Mouse (Mus musculus) cerebellum, adult 2 months (tissue): ENCODE measurements around the gene Krt23. TPM values are rescaled to one million over a fixed set of nuclear protein-coding genes. Genes with fewer than 3 reads are reported as not detected.

ENCODE experiments used
- DNase-seq, 2 experiments: peaks; one replicate each; pipeline ENCODE4 v3.0.0; 2021
- H3K27ac ChIP-seq: fragments of 200-500 bp; 2 replicates; pipeline ENCODE4 v1.5.1; 2012; ENCODE audit warnings: low read length, control low read depth, inconsistent platforms; ENCODE audit not compliant: insufficient read depth
- H3K27me3 ChIP-seq: fragments of 200-500 bp; 2 replicates; pipeline ENCODE4 v1.6.1; 2012; ENCODE audit warnings: inconsistent platforms, mild to moderate bottlenecking, low read length, moderate library complexity; ENCODE audit not compliant: control insufficient read depth, insufficient read depth
- H3K4me1 ChIP-seq: fragments of 200-500 bp; 2 replicates; pipeline ENCODE4 v1.6.1; 2011; ENCODE audit warnings: low read length; ENCODE audit not compliant: control insufficient read depth, insufficient read depth
- H3K4me3 ChIP-seq: fragments of 200-500 bp; replicated peaks from 2 replicates; pipeline ENCODE3; 2011; ENCODE audit warnings: mild to moderate bottlenecking, low read depth, low read length, control low read depth; ENCODE audit not compliant: insufficient read depth
- CTCF ChIP-seq: fragments of 200-500 bp; IDR thresholded peaks from 2 replicates; pipeline ENCODE4 v1.5.1; 2011; ENCODE audit warnings: low read depth, mild to moderate bottlenecking, control low read depth, low read length, moderate library complexity, borderline replicate concordance; ENCODE audit not compliant: insufficient read depth
- POLR2A ChIP-seq: fragments of 200-500 bp; IDR thresholded peaks from 2 replicates; pipeline ENCODE4 v1.6.1; 2011; ENCODE audit warnings: low read length, control low read depth, borderline replicate concordance; ENCODE audit not compliant: insufficient read depth
- WGBS: fragments of 180-500 bp; shearing (Covaris S2); methylation state at CpG from one replicate; pipeline ENCODE4 v1.1.7; 2018; 5-methylcytosine and 5-hydroxymethylcytosine counted together
- polyA plus RNA-seq: library from polyadenylated mRNA; depleted of rRNA; stranded (reverse); fragments of >200 nt; gene quantifications from 2 replicates; pipeline ENCODE4 v1.2.3, GENCODE M21; 2012; rRNA removed

The Krt23 gene
- polyA plus RNA-seq, 1 experiment, result 0.08 TPM

DNA sequence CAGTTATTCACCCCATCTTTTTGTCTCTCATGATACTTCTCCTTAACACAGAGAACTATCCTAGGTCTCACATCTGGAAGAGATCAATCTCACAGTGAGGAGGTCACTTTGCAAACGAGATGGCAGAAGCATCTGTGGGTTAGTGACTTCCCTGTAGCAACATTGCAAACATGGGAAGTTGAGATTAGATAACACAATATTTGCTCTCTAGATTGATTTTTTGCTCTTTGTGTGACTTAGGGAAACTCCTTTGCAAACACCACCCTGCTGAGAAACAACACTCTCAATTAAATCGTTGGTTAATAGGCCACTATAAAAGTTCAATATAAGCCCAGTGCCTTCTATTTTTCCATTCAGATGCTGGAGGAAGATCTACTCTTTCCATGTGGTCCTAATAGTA lies 44.2 kb downstream of the Krt23 start:
- 70% methylated on average over 2 of the region's 2 CpGs for WGBS
- Histone ChIP-seq H3K4me1 (no peaks in the 10 kb centered on the region), H3K4me3 (no peak overlapping the region), H3K27me3 (no peaks in the 10 kb centered on the region), H3K27ac (no peak overlapping the region)
- TF ChIP-seq CTCF (no peak), POLR2A (no peak)
- no peak for DNase-seq

DNA sequence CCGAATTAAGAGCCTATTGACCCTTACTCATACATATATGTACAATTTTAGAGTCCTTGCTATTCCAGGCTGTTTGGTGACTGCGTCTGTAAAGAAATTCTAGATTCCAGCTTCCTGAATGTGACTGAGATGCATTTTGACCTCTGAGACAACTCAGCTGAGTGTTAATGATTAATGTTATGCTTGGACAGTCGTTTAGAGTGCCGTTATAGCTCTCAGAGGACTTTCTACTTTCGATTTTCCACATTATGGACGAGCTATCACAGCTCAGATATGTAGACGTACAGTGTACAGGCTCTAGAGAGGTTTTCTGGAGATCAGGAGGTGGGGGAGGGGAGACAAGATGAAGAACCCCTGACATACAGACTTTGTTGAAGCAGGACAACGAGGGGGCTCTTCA lies 51.7 kb downstream of the Krt23 start:
- 68% methylated on average over 8 of the region's 8 CpGs for WGBS
- no peak for DNase-seq
- Histone ChIP-seq H3K4me1 (no peaks in the 10 kb centered on the region), H3K27ac (no peak overlapping the region), H3K27me3 (no peaks in the 10 kb centered on the region), H3K4me3 (no peak overlapping the region)
- no peak for TF ChIP-seq CTCF

DNA sequence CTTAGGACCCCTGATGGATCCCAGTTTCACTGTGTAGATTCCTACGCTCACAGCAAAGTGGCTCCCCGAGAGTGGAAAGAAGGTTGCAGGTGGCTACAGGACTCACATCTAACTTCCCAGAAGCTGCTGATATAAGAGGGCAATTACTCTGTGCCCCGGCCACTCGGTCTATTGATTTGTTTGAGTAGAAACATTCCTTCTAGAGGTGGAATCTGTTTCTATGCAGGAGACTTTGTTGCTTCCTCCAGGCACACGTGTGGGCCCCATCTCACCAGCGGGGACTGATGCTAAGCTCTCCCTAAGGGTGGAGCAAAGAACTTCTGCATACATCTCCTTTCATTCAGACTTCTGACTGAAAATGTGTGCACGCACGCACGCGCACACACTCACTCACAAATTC lies 53.5 kb downstream of the Krt23 start:
- Histone ChIP-seq H3K4me1 (no peaks in the 10 kb centered on the region), H3K4me3 (no peak overlapping the region), H3K27ac (no peak overlapping the region), H3K27me3 (no peaks in the 10 kb centered on the region)
- WGBS, result 77% methylated on average over 10 of the region's 10 CpGs
- DNase-seq, result no peak
- TF ChIP-seq POLR2A (no peak), CTCF (no peak)

DNA sequence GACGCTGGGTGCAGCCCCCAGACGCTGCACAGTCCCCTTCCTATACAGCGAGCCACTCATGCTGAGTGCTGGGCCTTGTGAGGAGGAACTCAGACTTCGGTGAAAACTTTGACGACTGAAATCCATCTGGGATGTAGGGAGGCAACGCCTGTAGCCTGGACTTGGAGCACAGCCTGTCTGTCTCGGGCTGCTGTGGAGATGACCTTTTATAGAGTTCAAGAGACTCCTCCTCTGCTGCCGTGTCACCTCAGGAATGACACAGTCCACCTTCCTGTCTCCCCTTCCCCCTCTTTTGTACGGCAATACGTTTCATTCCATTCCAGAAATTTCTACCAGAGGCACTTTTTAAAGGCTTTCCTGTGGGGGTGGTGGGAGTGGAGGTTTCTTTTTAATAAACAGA lies 55.0 kb downstream of the Krt23 start, which contains the start of gene Krt20:
TSS of gene Krt20 (minus strand) at position 179 of the 400 bp plus-strand sequence.
- no peak for DNase-seq

DNA sequence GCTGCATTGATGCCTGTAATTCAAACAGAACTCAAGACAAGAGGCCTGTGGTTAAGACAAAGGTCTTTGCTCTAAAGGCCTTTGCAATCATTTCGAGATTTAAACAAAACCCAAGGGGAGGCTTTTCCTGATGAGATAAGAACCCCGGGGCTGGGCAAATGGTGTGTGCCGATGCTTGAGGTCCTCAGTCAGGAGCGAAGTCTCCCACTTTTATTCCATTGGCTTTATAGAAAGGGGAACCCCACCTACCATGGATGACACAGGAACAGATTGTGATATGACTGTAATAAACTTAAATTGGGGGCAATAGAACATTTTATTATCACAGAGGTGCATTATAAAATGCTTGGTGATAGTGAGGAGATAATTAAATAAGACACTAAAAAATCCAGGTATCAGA lies 56.3 kb downstream of the Krt23 start:
- Histone ChIP-seq H3K27ac (no peak overlapping the region), H3K27me3 (no peaks in the 10 kb centered on the region), H3K4me1 (no peaks in the 10 kb centered on the region), H3K4me3 (no peak overlapping the region)
- TF ChIP-seq CTCF (no peak), POLR2A (no peak)
- DNase-seq, result no peak
- WGBS, result 74% methylated on average over 4 of the region's 4 CpGs

More for the DNA sequence above, 55.0 kb downstream of the Krt23 start, which contains the start of gene Krt20:
- TF ChIP-seq POLR2A (no peak), CTCF (no peak)
- WGBS, result 54% methylated on average over 10 of the region's 10 CpGs
- Histone ChIP-seq H3K27ac (no peak within 1 kb of the TSS), H3K4me3 (no peak within 1 kb of the TSS), H3K27me3 (no peaks in the 10 kb centered on the region), H3K4me1 (no peaks in the 10 kb centered on the region)

DNA sequence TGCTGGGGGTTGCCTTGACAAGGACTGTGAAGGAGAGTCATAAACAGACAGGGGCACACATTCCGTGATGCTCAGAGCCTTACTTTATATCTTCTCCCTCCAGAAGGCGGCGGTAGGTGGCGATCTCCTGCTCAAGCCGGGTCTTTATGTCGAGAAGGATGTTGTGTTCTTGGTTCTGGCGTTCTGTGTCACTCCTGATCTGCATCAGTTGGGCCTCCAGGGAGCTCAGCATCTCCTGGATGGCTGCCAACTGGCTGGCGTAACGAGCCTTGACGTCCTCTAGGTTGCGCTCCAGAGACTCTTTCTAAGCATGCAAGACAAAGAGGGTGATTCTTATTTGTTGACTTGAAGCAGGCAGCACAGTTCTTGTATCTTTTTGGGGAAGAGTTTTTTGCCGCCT lies 62.3 kb downstream of the Krt23 start:
- WGBS, result 19% methylated on average over 12 of the region's 12 CpGs
- H3K27me3 ChIP-seq, result no peaks in the 10 kb centered on the region
- peak in 1 of 2 experiments; percentile 14 for DNase-seq
- TF ChIP-seq POLR2A (no peak), CTCF (no peak)
- H3K27ac ChIP-seq, result no peak overlapping the region
- no peak overlapping the region for H3K4me3 ChIP-seq
- no peaks in the 10 kb centered on the region for H3K4me1 ChIP-seq

Other genes with a start within 250 kb of the Krt23 start
- gene Krt222, start 249.1 kb downstream of the Krt23 start, polyA plus RNA-seq, result 37.8 and 39.9 TPM in 2 replicates
- gene Krt24, start 207.9 kb downstream of the Krt23 start, polyA plus RNA-seq, result 0.44 and 0.65 TPM in 2 replicates
- 7.0 and 7.2 TPM in 2 replicates for gene Krt25, start 170.2 kb downstream of the Krt23 start, polyA plus RNA-seq
- gene Krt26, start 155.2 kb downstream of the Krt23 start, polyA plus RNA-seq, result 0.14 and 0.15 TPM in 2 replicates
- not detected in 2 replicates for gene Krt27, start 142.0 kb downstream of the Krt23 start, polyA plus RNA-seq
- gene Krt28, start 118.2 kb downstream of the Krt23 start, polyA plus RNA-seq, result 2.5 and 2.6 TPM in 2 replicates
- 11.9 and 12.6 TPM in 2 replicates for gene Krt10, start 103.8 kb downstream of the Krt23 start, polyA plus RNA-seq
- gene Krt12, start 70.9 kb downstream of the Krt23 start, polyA plus RNA-seq, result 0.11 TPM in 1 of 2 replicates, not detected in the other
- gene Krt20, start 55.0 kb downstream of the Krt23 start, polyA plus RNA-seq, result not detected in 2 replicates
- not detected in 2 replicates for gene Krt39, start 28.2 kb upstream of the Krt23 start, polyA plus RNA-seq
- gene Krt40, start 50.0 kb upstream of the Krt23 start, polyA plus RNA-seq, result not detected in 2 replicates
- not detected in 2 replicates for gene Krtap3-3, start 57.7 kb upstream of the Krt23 start, polyA plus RNA-seq
- not detected in 2 replicates for gene Krtap3-2, start 63.7 kb upstream of the Krt23 start, polyA plus RNA-seq
- not detected in 2 replicates for gene Gm11939, start 66.3 kb upstream of the Krt23 start, polyA plus RNA-seq
- gene Krtap3-1, start 73.5 kb upstream of the Krt23 start, polyA plus RNA-seq, result not detected in 2 replicates
- not detected in 2 replicates for gene Krtap1-5, start 87.9 kb upstream of the Krt23 start, polyA plus RNA-seq
- not detected in 2 replicates for gene Krtap1-4, start 90.5 kb upstream of the Krt23 start, polyA plus RNA-seq
- gene Krtap1-3, start 98.2 kb upstream of the Krt23 start, polyA plus RNA-seq, result not detected in 2 replicates
- gene Krtap9-3, start 105.0 kb upstream of the Krt23 start, polyA plus RNA-seq, result not detected in 2 replicates
- not detected in 2 replicates for gene Gm11938, start 110.2 kb upstream of the Krt23 start, polyA plus RNA-seq
- not detected in 2 replicates for gene Gm11937, start 117.1 kb upstream of the Krt23 start, polyA plus RNA-seq
- not detected in 2 replicates for gene Krtap2-4, start 121.7 kb upstream of the Krt23 start, polyA plus RNA-seq
- not detected in 2 replicates for gene Gm11562, start 127.3 kb upstream of the Krt23 start, polyA plus RNA-seq
- gene Krtap4-1, start 135.1 kb upstream of the Krt23 start, polyA plus RNA-seq, result not detected in 2 replicates
- gene Krtap4-2, start 141.9 kb upstream of the Krt23 start, polyA plus RNA-seq, result not detected in 2 replicates
- gene Krtap4-7, start 151.0 kb upstream of the Krt23 start, polyA plus RNA-seq, result not detected in 2 replicates
- gene Gm11555, start 157.1 kb upstream of the Krt23 start, polyA plus RNA-seq, result not detected in 2 replicates
- gene Gm11563, start 165.8 kb upstream of the Krt23 start, polyA plus RNA-seq, result not detected in 2 replicates
- gene Krtap4-6, start 172.8 kb upstream of the Krt23 start, polyA plus RNA-seq, result not detected in 2 replicates
- gene Gm14190, start 197.6 kb upstream of the Krt23 start, polyA plus RNA-seq, result not detected in 2 replicates
- not detected in 2 replicates for gene Gm14180, start 241.2 kb upstream of the Krt23 start, polyA plus RNA-seq